Mouse (Mus musculus): ENCODE data around the gene Fitm1.

The Fitm1 gene

DNA sequence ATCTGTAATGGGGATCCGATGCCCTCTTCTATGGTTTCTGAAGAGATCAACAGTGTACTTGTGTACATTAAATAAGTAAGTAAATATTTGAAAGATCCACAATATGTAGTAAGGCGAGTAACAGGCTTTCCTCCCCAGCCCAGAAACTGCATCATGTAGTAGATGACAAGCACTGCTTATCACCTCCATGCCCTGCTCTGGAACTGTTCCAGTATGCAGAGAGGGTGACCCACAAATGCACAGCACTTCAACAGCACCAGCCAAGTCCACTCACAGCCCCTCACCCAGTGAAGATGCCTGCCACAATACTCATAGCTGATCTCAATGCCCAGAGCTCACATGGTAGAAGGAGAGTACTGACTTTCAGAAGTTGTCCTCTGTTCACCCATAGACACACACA lies 4.8 kb upstream of the Fitm1 start:
- DNase-seq = no peak

- DNase-seq = no peak
Observed at GRCm38 (mm10) chr14:55571760-55572159, 3.7 kb upstream of the Fitm1 start.

GRCm38 (mm10) chr14:55575711-55576110 lies 294 bp downstream of the Fitm1 start:
- no peak for DNase-seq

DNA sequence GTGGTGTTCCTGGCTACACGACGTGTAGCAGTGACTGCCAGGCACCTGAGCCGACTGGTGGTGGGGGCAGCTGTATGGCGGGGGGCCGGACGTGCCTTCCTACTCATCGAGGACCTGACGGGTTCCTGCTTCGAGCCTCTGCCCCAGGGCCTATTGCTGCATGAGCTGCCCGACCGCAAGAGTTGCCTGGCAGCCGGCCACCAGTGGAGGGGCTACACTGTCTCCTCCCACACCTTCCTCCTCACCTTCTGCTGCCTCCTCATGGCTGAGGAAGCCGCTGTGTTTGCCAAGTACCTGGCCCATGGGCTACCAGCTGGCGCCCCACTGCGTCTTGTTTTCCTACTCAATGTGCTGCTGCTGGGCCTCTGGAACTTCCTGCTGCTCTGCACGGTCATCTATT lies 959 bp downstream of the Fitm1 start:
- DNase-seq = peak; percentile 68

GRCm38 (mm10) chr14:55577871-55578667 lies 2.7 kb downstream of the Fitm1 start, which contains the start of gene Psme1:
TSS of gene Psme1 (plus strand) at chr14:55578123.
- peak; percentile 90 for DNase-seq

DNA sequence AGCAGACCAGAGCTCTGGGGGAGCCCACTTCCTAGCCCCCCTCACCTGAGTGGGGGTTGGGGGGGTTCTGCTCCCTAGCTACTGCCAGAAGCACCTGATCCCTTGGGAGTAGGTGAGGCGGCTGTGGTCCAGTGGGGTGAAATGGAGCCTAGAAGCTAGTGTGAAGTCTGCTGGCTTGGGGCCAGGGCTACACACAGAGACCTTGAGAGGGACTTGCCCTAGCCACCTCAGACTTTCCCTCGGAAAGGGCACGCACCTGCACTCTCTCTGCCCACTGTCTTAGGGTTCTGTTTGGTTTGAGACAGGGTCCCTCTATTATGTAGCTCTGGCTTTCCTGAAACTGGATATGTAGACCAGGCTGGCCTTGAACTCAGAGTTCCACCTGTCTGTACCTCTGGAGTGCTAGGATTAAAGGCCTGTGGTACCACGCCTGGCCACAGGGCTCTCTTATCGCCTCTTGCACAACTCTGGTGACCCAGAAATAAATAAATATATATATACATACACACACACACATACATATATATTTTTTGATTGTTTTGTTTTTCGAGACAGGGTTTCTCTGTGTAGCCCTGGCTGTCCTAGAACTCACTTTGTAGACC lies 3.4 kb downstream of the Fitm1 start:
- DNase-seq = peak; percentile 75

DNA sequence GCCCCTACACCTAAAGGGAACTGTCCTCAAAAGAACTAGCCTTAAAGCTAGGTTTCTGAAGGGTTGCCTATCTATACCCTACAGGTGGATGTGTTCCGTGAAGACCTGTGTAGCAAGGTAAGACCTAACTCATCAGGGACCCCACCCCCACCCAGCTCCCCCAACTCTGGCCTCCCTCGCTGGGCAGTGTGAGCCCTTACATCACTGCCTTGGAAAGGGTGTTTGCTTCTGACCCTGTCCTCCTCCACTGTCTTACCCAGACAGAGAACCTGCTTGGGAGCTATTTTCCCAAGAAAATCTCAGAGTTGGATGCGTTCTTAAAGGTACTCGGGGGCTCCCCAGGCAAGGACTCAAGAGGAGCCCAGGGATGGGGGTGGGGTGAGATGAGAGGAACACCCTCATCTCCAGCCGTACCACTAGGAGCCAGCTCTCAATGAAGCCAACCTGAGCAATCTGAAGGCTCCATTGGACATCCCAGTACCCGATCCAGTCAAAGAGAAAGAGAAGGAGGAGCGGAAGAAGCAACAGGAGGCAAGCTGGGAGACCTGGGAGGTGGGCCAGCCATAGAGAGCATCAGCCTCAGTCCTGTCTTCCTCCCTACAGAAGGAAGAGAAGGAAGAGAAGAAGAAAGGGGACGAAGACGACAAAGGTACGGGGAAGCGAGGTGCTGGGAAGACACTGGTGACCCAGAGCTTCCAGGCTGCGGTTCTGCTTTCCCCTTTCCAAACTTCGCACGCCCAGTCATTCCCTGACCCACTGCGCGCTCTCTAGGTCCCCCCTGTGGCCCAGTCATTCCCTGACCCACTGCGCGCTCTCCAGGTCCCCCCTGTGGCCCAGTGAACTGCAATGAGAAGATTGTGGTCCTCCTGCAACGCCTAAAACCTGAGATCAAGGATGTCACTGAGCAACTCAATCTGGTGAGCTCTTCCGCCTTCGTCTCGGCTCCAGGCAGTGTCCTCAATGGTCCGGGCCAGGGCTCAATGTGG lies 4.4 kb downstream of the Fitm1 start:
- no peak for DNase-seq

- DNase-seq = no peak
Observed at GRCm38 (mm10) chr14:55580731-55581130, 5.3 kb downstream of the Fitm1 start.

DNA sequence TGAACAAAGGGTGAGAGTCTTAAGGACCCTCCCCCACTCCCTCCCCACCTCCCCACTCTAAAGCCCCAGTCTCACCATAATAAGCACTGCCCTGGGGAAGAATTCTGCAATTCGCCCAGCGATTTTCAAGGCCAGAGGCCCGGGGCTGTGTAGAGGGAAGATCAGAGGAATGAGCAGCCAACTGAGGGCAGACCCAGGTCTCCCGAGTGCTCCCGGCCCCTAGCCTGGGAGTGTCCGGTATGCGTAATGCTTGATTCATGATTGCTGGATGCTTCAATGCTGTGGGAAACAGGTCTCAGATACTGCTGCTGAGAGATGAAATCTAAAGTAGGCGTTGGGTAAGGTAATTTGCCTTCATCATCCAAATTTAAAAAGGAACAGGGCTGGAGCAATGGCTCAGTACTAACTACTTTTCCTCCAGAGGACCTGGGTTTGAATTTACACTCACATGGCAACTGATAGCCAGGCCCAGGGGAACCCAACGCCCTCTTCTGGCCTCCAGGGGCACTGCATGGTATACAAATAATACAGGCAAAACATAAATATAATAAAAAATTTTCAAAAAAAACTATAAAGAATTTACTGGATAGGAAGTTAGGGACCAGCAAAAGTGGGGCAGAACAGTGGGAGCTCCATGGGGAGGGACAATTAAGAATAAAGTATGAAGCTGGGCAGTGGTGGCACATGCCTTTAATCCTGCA lies 6.7 kb downstream of the Fitm1 start:
- DNase-seq = no peak

DNA sequence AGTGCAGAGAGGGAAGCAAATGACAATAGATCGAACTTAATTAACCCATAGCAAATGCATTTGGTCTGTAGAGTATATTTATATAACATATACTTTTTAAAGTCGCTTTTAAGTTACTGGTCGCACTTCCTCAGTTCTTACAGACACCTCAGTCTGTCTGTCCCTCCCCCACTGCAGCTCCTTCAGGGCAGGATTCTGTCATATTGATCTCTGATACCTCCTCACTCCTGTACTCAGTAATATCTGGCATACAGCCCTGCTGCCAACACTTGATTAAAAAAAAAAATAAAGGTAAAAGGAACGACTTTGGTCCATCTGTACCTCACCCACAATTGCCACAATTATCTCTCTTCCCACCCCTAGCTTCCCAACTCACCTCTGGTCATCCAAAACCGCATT lies 8.9 kb downstream of the Fitm1 start:
- DNase-seq = no peak

GRCm38 (mm10) chr14:55584702-55585565 lies 9.5 kb downstream of the Fitm1 start, which contains the start of gene Emc9:
TSS of gene Emc9 (minus strand) at chr14:55585302.
- DNase-seq = peak; percentile 92

DNA sequence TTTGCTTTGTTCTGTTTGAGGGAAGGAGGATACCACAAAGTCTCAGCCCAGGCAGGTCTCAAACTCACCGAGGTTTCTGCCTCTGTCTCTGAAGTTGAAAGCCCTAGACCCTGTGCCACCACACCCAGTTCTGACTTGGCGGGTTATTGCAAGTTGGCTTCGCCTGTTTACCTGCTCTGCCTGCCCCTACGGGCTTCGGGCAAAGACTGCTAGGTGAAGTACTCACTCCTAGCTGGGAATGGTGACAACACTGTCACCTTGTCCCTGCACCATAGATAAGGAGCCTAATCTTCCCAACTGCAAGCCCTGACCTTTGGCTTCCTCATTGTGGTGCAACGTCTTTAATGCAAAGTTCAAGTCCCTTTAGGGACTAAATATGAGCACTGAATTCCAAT lies 10.1 kb downstream of the Fitm1 start:
- DNase-seq = no peak

- DNase-seq = no peak
Observed at GRCm38 (mm10) chr14:55586149-55586548, 10.7 kb downstream of the Fitm1 start.

- DNase-seq = no peak
Observed at GRCm38 (mm10) chr14:55589271-55589670, 13.9 kb downstream of the Fitm1 start.

DNA sequence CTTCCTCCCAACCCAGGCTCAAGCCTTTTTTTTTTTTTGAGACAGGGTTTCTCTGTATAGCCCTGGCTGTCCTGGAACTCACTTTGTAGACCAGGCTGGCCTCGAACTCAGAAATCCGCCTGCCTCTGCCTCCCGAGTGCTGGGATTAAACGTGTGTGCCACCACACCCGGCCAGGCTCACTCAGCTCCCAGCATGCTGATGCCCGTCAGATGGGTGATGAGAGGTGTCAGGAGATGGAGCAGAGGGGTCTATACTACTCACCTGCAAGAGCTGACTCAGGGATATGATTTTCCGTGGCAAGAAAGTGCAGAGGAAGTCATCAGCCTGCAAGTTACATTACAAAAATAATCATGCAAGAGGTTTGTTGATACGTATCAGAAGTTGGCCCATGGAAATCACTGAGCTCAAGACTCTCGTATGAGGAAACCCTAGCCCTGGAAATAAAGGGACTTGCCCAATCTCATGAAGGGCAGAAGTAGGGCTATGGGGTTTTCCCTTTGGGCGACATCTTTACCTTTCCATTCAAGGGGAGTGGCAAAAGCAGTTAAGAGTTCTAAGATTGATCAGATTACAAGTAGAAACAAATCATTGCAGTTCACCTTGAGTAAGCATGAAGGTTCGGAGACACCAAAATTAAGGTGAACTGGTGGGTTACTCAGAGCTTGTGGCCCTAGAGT lies 14.5 kb downstream of the Fitm1 start:
- DNase-seq = no peak

GRCm38 (mm10) chr14:55590748-55591330 lies 15.4 kb downstream of the Fitm1 start, which contains the start of gene Psme2:
TSS of gene Psme2 (minus strand) at chr14:55591113.
- peak; percentile 98 for DNase-seq

GRCm38 (mm10) chr14:55591331-55591891 lies 16.0 kb downstream of the Fitm1 start, which contains the start of gene Rnf31:
TSS of gene Rnf31 (plus strand) at chr14:55591708.
- DNase-seq = peak; percentile 99

- DNase-seq = no peak
Observed at GRCm38 (mm10) chr14:55592226-55592625, 16.8 kb downstream of the Fitm1 start.

- DNase-seq = no peak
Observed at GRCm38 (mm10) chr14:55596036-55596690, 20.7 kb downstream of the Fitm1 start.
